Mouse (Mus musculus): ENCODE data around the gene Tmem115.

DNA sequence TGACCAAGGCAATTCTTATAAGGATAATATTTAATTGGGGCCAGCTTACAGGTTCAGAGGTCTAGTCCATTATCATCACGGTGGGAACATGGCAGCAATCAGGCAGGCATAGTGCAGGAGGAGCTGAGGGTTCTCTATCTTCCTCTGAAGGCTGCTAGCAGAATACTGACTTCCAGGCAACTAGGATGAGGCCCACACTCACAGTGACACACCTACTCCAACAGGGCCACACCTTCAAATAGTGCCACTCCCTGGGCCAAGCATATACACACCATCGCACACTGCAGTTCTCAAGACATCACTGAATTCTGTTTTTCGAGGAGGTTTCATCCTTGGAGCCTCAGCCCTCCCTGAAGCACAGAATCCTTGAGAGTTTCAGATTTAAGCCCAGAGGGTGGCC is 37.4 kb upstream of the Tmem115 start:
- TF ChIP-seq CTCF (IDR thresholded peaks at IDR 0.05; ENCODE audit: low read depth, low read length) (no peak), POLR2A (IDR thresholded peaks at IDR 0.05; ENCODE audit: extremely low read depth, insufficient read depth, low read length) (no peak)

Measured in liver, adult 2 months (tissue).